Mouse (Mus musculus): ENCODE measurements at regions not wholly inside any gene's neighbourhood (a gene's known extent, or its start where the extent isn't known, plus 50 kb on each side); places are given as distances from the start of the nearest gene placed in this dataset.

DNA sequence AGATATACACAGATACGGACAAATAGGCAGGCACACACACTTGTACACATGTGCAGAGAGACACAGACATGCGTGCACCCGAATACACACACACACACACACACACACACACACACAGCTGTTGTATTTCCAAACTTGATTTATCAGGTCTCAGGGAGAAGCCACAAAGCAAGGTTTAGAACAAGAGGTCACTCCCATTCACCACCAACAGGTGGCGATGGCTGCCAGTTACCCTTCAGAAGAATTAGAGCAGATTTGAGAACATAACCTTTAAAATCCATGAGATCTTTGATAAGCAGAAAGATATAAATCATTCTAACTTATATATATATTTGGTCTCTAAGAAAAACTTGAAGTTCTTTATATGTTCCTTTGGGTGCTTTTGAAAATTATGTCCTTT lies 169.9 kb upstream of the Cep162 start:
- no peak for TF ChIP-seq MAFK (IDR thresholded peaks at IDR 0.05; ENCODE audit: borderline replicate concordance, low read depth, low read length)
- TF ChIP-seq CTCF (IDR thresholded peaks at IDR 0.05 in 2 of 3, conservative IDR thresholded peaks at IDR 0.05 in 1 of 3; ENCODE audit: control insufficient read depth in 1 of 3, insufficient read depth in 1 of 3, low read depth in 2 of 3, low read length in 3 of 3, poor library complexity in 1 of 3, severe bottlenecking in 1 of 3), result peak; percentile 11 to 32 (median 31); a peak in 4 of 6 replicates
- no peak for TF ChIP-seq KAT2A (conservative IDR thresholded peaks at IDR 0.05; ENCODE audit: low read depth, low read length)
- TF ChIP-seq HCFC1 (IDR thresholded peaks at IDR 0.05; ENCODE audit: low read depth, low read length), result no peak
- TF ChIP-seq MAX (IDR thresholded peaks at IDR 0.05; ENCODE audit: low read length), result no peak
- TF ChIP-seq JUND (IDR thresholded peaks at IDR 0.05; ENCODE audit: low read depth, low read length), result no peak
- no peak for TF ChIP-seq MAZ (IDR thresholded peaks at IDR 0.05; ENCODE audit: low read depth, low read length)
- TF ChIP-seq E2F4 (IDR thresholded peaks at IDR 0.05; ENCODE audit: borderline replicate concordance, low read depth, low read length), result no peak
- no peak for TF ChIP-seq SIN3A (IDR thresholded peaks at IDR 0.05; ENCODE audit: low read length)
- no peak for TF ChIP-seq POLR2A (IDR thresholded peaks at IDR 0.05; ENCODE audit: control insufficient read depth in 1 of 2, insufficient read depth in 1 of 2, low read depth in 1 of 2, low read length in 2 of 2, poor library complexity in 1 of 2)
- TF ChIP-seq MYC (IDR thresholded peaks at IDR 0.05; ENCODE audit: low read depth, low read length), result no peak
- TF ChIP-seq ZC3H11A (IDR thresholded peaks at IDR 0.05; ENCODE audit: low read depth, low read length), result no peak
- no peak for TF ChIP-seq POLR2AphosphoS5 (IDR thresholded peaks at IDR 0.05; ENCODE audit: borderline replicate concordance, low read depth, low read length)
